Mouse (Mus musculus) hindbrain, postnatal 0 days (tissue): Measurements from ENCODE around the gene Eva1c. TPM values are rescaled to one million over a fixed set of nuclear protein-coding genes. Genes with fewer than 3 reads are reported as not detected.

Source experiments
- ATAC-seq: fragments of 200-750 bp; cut with Nextera tagmentation; 2 replicates; pipeline ENCODE4 v1.8.0; 2017; ENCODE audit warnings: mild to moderate bottlenecking, moderate TSS enrichment, moderate library complexity
- DNase-seq: peaks from one replicate; pipeline ENCODE4 v3.0.0-alpha.2; 2015; ENCODE audit warnings: low spot score
- H3K27ac ChIP-seq: fragments of 300-500 bp; sonication (generic); 2 replicates; pipeline ENCODE4 v1.5.1; 2014; ENCODE audit warnings: mild to moderate bottlenecking
- H3K27me3 ChIP-seq: fragments of 300-500 bp; sonication (generic); 2 replicates; pipeline ENCODE4 v1.6.1; 2014; ENCODE audit warnings: low read length, mixed read lengths; ENCODE audit not compliant: insufficient read depth
- H3K36me3 ChIP-seq: fragments of 300-500 bp; sonication (generic); 2 replicates; pipeline ENCODE4 v1.6.1; 2014; ENCODE audit warnings: low read length, mixed read lengths; ENCODE audit not compliant: insufficient read depth
- H3K4me1 ChIP-seq: fragments of 300-500 bp; sonication (generic); 2 replicates; pipeline ENCODE4 v1.6.1; 2014; ENCODE audit warnings: antibody characterized with exemption, low read length, mixed read lengths; ENCODE audit not compliant: insufficient read depth
- H3K4me2 ChIP-seq: fragments of 300-500 bp; sonication (generic); 2 replicates; pipeline ENCODE4 v1.6.1; 2014; ENCODE audit warnings: low read depth, mild to moderate bottlenecking, low read length, moderate library complexity, mixed read lengths
- H3K4me3 ChIP-seq: fragments of 300-500 bp; sonication (generic); 2 replicates; pipeline ENCODE4 v1.5.1; 2014; ENCODE audit warnings: low read length
- H3K9ac ChIP-seq: fragments of 300-500 bp; sonication (generic); replicated peaks from 2 replicates; pipeline ENCODE4 v1.6.1; 2014; ENCODE audit warnings: mild to moderate bottlenecking, low read length, moderate library complexity, mixed read lengths
- H3K9me3 ChIP-seq: fragments of 300-500 bp; sonication (generic); 2 replicates; pipeline ENCODE4 v1.6.1; 2016; ENCODE audit warnings: low read length, mixed read lengths
- CTCF ChIP-seq: IDR thresholded peaks from 2 replicates; pipeline ENCODE4 v1.5.1; 2016; ENCODE audit warnings: antibody characterized with exemption, control low read depth, low read depth
- WGBS: fragments of 180-500 bp; shearing (Covaris S2); extraction: QIAGEN DNeasy Blood & Tissue Kit; methylation state at CpG from one replicate; pipeline ENCODE4 v1.1.7; 2014; 5-methylcytosine and 5-hydroxymethylcytosine counted together
- microRNA-seq, 2 experiments: library from miRNA; unstranded; fragments of <30 nt; microRNA quantifications; one replicate each; pipeline ENCODE4; 2016
- polyA plus RNA-seq: library from polyadenylated mRNA; unstranded; fragments of >200 nt; fragmentation: Nextera tagmentation; extraction: Ambion mirVana; gene quantifications from 2 replicates; pipeline ENCODE4 v1.2.1, GENCODE M21; 2015
- total RNA-seq: library from RNA; depleted of rRNA; stranded (reverse); fragments of >200 nt; gene quantifications from 2 replicates; pipeline ENCODE4 v1.2.3, GENCODE M21; 2014; rRNA removed

Gene Eva1c
- total and polyA plus RNA-seq, 2 experiments from 2014 or later = 4.0 to 9.4 TPM

- no peak for ATAC-seq
- Histone ChIP-seq H3K36me3 (peaks cover 42% of the 10 kb centered on the region), H3K4me2 (no peak overlapping the region), H3K27me3 (no peaks in the 10 kb centered on the region), H3K4me1 (no peaks in the 10 kb centered on the region), H3K9ac (no peak overlapping the region), H3K4me3 (no peak overlapping the region), H3K9me3 (no peaks in the 10 kb centered on the region), H3K27ac (no peak overlapping the region)
- peak; percentile 18 for DNase-seq
- 95% methylated on average over 6 of the region's 6 CpGs for WGBS
- TF ChIP-seq CTCF = peak; percentile 47
These were observed 127.3 kb downstream of the Eva1c start for GRCm38 (mm10) chr16:90953770-90954169.

Small RNAs within 50 kb of the gene (microRNA-seq; reads per million reads assigned to microRNA genes)
- gene Gm22933 = 0 reads per million in 2 experiments

Other genes starting within 250 kb of the Eva1c start
- 16.9 and 22.0 TPM in 2 replicates for gene Mis18a, start 99.3 kb upstream of the Eva1c start, total RNA-seq
- gene Mis18a, start 99.3 kb upstream of the Eva1c start, polyA plus RNA-seq = 29.0 and 29.7 TPM in 2 replicates
- gene Mrap, start 88.5 kb upstream of the Eva1c start, total RNA-seq = 1.4 and 2.9 TPM in 2 replicates
- 1.3 and 1.6 TPM in 2 replicates for gene Mrap, start 88.5 kb upstream of the Eva1c start, polyA plus RNA-seq
- 14.5 and 17.6 TPM in 2 replicates for gene Urb1, start 16.3 kb upstream of the Eva1c start, total RNA-seq
- 4.0 and 4.5 TPM in 2 replicates for gene Urb1, start 16.3 kb upstream of the Eva1c start, polyA plus RNA-seq
- gene Cfap298, start 108.4 kb downstream of the Eva1c start, total RNA-seq = 12.1 and 16.8 TPM in 2 replicates
- gene Cfap298, start 108.4 kb downstream of the Eva1c start, polyA plus RNA-seq = 61.1 and 67.2 TPM in 2 replicates
- 47.9 and 58.1 TPM in 2 replicates for gene Synj1, start 184.6 kb downstream of the Eva1c start, total RNA-seq
- gene Synj1, start 184.6 kb downstream of the Eva1c start, polyA plus RNA-seq = 42.4 and 50.5 TPM in 2 replicates
- 39.7 and 45.3 TPM in 2 replicates for gene Paxbp1, start 217.8 kb downstream of the Eva1c start, total RNA-seq
- gene Paxbp1, start 217.8 kb downstream of the Eva1c start, polyA plus RNA-seq = 22.8 and 27.2 TPM in 2 replicates